Mouse (Mus musculus) forebrain, embryonic 14.5 days (tissue): Measurements from ENCODE around the gene Lsm3. TPM values are rescaled to one million over a fixed set of nuclear protein-coding genes. Genes with fewer than 3 reads are reported as not detected.

Experiments
- ATAC-seq: fragments of 200-750 bp; cut with Nextera tagmentation; 2 replicates; pipeline ENCODE4 v1.8.0; 2017; ENCODE audit warnings: mild to moderate bottlenecking, moderate library complexity
- DNase-seq: peaks from one replicate; pipeline ENCODE4 v3.0.0-alpha.2; 2015; ENCODE audit warnings: low spot score
- H3K27ac ChIP-seq: fragments of 300-500 bp; sonication (generic); 2 replicates; pipeline ENCODE4 v1.5.1; 2014; ENCODE audit warnings: low read depth, mild to moderate bottlenecking, control low read depth, low read length, moderate library complexity
- H3K27me3 ChIP-seq: fragments of 300-500 bp; sonication (generic); replicated peaks from 2 replicates; pipeline ENCODE4 v1.6.1; 2014; ENCODE audit warnings: low read length, control low read depth, mixed read lengths; ENCODE audit not compliant: control insufficient read depth, insufficient read depth
- H3K36me3 ChIP-seq: fragments of 300-500 bp; sonication (generic); 2 replicates; pipeline ENCODE4 v1.6.1; 2014; ENCODE audit warnings: low read length, control low read depth; ENCODE audit not compliant: control insufficient read depth, insufficient read depth
- H3K4me1 ChIP-seq: fragments of 300-500 bp; sonication (generic); 2 replicates; pipeline ENCODE4 v1.6.1; 2014; ENCODE audit warnings: antibody characterized with exemption, low read length, control low read depth; ENCODE audit not compliant: control insufficient read depth, insufficient read depth
- H3K4me2 ChIP-seq: fragments of 300-500 bp; sonication (generic); 2 replicates; pipeline ENCODE4 v1.6.1; 2014; ENCODE audit warnings: mild to moderate bottlenecking, control low read depth, low read length
- H3K4me3 ChIP-seq: fragments of 300-500 bp; sonication (generic); 2 replicates; pipeline ENCODE4 v1.5.1; 2014; ENCODE audit warnings: low read depth, low read length, control low read depth
- H3K9ac ChIP-seq: fragments of 300-500 bp; sonication (generic); 2 replicates; pipeline ENCODE4 v1.6.1; 2014; ENCODE audit warnings: mild to moderate bottlenecking, low read length, control low read depth, moderate library complexity
- H3K9me3 ChIP-seq: fragments of 300-500 bp; sonication (generic); replicated peaks from 2 replicates; pipeline ENCODE4 v1.6.1; 2016; ENCODE audit warnings: low read length, control low read depth, mixed read lengths; ENCODE audit not compliant: control insufficient read depth
- WGBS: fragments of 180-500 bp; shearing (Covaris S2); extraction: QIAGEN DNeasy Blood & Tissue Kit; methylation state at CpG from one replicate; pipeline ENCODE4 v1.1.7; 2014; 5-methylcytosine and 5-hydroxymethylcytosine counted together
- polyA plus RNA-seq: library from polyadenylated mRNA; unstranded; fragments of >200 nt; fragmentation: Nextera tagmentation; extraction: Ambion mirVana; gene quantifications from 2 replicates; pipeline ENCODE4 v1.2.1, GENCODE M21; 2014

The Lsm3 gene
- polyA plus RNA-seq, 1 experiment from 2014 or later: 264 TPM

DNA sequence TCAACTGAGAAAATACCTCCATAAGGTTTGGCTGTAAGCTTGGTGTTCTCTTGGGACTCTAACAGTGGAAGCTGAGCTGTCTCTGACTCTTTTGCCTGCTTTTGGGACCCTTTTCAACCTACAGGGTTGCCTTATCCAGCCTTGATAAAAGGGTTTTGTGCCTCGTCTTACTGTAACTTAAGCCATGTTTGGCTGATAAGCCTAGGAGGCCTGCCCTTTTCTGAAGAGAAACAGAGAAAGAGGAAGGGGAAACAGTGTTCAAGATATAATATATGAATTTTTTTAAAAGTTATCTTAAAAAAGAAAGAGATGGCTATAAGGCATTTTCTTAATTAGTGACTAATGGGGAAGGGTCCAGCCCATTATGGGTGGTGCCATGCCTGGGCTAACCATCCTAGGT is 12.4 kb upstream of the Lsm3 start:
- no peak for ATAC-seq
- H3K27me3 ChIP-seq: no peaks in the 10 kb centered on the region
- H3K4me2 ChIP-seq: no peak overlapping the region
- no peak overlapping the region for H3K9ac ChIP-seq
- no peaks in the 10 kb centered on the region for H3K9me3 ChIP-seq
- no peaks in the 10 kb centered on the region for H3K4me1 ChIP-seq
- H3K27ac ChIP-seq: no peak overlapping the region
- no peak for DNase-seq
- H3K4me3 ChIP-seq: no peak overlapping the region
- H3K36me3 ChIP-seq: peaks cover 99% of the 10 kb centered on the region
- WGBS: 74% methylated on average over 1 of the region's 1 CpGs

DNA sequence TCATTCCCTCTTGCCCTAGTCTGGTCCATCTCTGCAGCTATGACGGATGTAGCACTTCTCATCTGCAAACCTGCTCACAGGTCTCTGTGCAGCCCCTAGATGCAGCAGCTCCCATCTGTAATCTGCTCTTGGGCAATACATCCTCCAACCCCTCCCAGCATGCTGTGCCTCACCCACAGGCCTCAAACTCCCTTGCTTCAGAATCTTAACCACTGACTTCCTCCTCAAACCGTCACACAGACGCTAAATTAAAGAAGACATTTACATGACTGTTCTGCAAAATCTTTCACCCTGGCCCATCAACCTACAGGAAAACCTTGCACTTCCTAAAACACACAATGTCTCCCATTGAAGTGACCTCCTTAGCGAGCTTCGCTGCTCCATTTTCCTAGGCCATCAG is 9.7 kb upstream of the Lsm3 start:
- no peak overlapping the region for H3K4me3 ChIP-seq
- no peak for ATAC-seq
- no peaks in the 10 kb centered on the region for H3K4me1 ChIP-seq
- H3K36me3 ChIP-seq: peaks cover 84% of the 10 kb centered on the region
- no peak overlapping the region for H3K4me2 ChIP-seq
- H3K27ac ChIP-seq: no peak overlapping the region
- no peaks in the 10 kb centered on the region for H3K27me3 ChIP-seq
- no peak overlapping the region for H3K9ac ChIP-seq
- WGBS: 91% methylated on average over 5 of the region's 5 CpGs
- no peak for DNase-seq
- H3K9me3 ChIP-seq: no peaks in the 10 kb centered on the region

DNA sequence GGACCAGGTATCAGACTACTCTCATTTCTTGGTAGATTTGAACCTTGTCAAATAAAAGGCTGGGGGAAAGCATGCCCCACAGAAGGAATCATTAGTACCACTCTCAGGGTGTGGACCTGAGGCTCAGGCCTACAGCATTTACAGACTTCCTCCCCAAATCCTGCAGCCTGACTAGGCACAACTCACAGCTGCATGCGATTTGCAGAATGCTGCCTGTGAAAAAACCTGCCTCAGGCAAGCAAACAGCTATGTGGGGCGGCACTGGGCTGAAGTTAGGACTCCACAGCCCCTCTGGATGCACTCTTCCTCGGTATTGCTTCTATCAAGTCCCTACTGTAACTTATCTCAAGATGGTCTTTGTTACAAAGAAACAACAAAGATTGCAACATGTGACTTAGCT is 7.7 kb upstream of the Lsm3 start:
- no peak overlapping the region for H3K4me2 ChIP-seq
- H3K27ac ChIP-seq: no peak overlapping the region
- H3K4me3 ChIP-seq: no peak overlapping the region
- DNase-seq (no peak), ATAC-seq (no peak)
- no peak overlapping the region for H3K9ac ChIP-seq
- no peaks in the 10 kb centered on the region for H3K4me1 ChIP-seq
- H3K9me3 ChIP-seq: no peaks in the 10 kb centered on the region
- peaks cover 65% of the 10 kb centered on the region for H3K36me3 ChIP-seq
- WGBS: 86% methylated on average over 3 of the region's 3 CpGs
- H3K27me3 ChIP-seq: no peaks in the 10 kb centered on the region

DNA sequence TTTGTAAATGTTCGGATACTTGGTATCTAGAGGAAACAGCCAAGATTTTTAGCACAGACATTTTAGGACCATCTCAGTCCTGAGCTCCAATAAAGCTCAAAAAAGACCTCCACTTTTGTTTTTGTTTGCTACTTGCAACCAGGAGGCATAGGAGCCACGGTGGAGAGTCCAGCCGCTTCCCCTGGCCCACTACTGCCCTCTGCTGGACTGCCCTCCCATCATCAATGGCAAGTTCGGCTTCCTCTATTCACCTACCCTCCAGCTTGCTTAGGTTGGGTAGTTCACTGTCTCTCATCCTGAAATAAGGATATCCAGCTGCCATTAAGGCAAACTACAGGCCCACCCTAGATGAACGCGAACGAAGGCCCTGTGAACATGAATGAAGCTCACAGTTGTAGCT is 6.4 kb upstream of the Lsm3 start:
- H3K4me3 ChIP-seq: no peak overlapping the region
- H3K36me3 ChIP-seq: peaks cover 52% of the 10 kb centered on the region
- H3K4me1 ChIP-seq: no peaks in the 10 kb centered on the region; the same call in 1 of the 2 replicates
- no peaks in the 10 kb centered on the region for H3K27me3 ChIP-seq
- no peak overlapping the region for H3K4me2 ChIP-seq
- H3K27ac ChIP-seq: no peak overlapping the region
- no peak for ATAC-seq
- H3K9me3 ChIP-seq: no peaks in the 10 kb centered on the region
- 42% methylated on average over 7 of the region's 7 CpGs for WGBS
- peak; percentile 55 for DNase-seq
- no peak overlapping the region for H3K9ac ChIP-seq

DNA sequence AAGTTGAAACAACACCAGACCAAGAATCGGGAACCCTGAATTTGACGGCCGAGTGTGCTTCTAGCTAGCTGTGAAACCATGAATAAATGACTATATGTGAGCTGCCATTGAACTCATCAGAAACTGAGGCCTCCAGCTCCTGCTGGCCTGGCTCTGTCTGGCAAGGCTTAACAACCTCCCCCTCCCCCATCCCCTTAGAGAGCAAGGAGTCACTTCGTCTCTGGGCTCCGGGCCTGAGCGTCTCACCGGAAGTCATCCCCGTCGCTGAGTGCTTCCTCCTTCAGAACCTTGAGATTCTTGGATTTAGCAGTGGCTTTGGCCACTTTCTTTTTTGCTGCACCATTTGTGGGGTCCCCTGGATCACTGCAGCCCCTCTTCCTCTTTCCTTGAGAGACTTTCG is 5.5 kb upstream of the Lsm3 start:
- Histone ChIP-seq H3K9ac (no peak overlapping the region), H3K36me3 (peaks cover 43% of the 10 kb centered on the region), H3K9me3 (no peaks in the 10 kb centered on the region), H3K27me3 (no peaks in the 10 kb centered on the region), H3K27ac (no peak overlapping the region), H3K4me1 (peaks cover 7% of the 10 kb centered on the region), H3K4me2 (no peak overlapping the region), H3K4me3 (no peak overlapping the region)
- DNase-seq (no peak), ATAC-seq (no peak)
- 86% methylated on average over 10 of the region's 10 CpGs for WGBS

DNA sequence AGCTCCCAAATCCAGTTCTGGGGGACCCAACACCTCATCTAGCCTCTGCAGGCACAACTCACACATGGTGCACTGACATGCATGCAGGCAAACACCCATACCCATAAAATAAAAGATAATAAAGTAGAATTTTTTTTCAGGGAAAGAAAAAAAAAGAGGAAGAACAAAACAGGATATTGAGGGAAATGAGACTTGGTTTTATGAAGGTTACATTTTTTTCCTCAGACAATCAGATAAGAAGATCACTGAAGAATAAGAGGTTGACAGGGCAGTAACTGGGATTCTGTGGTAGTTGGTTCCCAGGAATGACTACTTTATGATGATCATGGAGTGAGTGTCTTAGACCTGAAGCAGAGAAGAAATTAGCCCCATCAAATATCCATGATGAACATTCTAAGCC is 1.6 kb upstream of the Lsm3 start:
- peak overlapping the region; percentile 73; the same call in 1 of the 2 replicates for H3K4me2 ChIP-seq
- H3K27me3 ChIP-seq: no peaks in the 10 kb centered on the region
- peaks cover 11% of the 10 kb centered on the region for H3K4me1 ChIP-seq
- H3K36me3 ChIP-seq: peaks cover 19% of the 10 kb centered on the region
- H3K9ac ChIP-seq: no peak overlapping the region; the same call in none of the 2 replicates
- H3K4me3 ChIP-seq: no peak overlapping the region
- H3K27ac ChIP-seq: no peak overlapping the region
- ATAC-seq (no peak), DNase-seq (no peak)
- no peaks in the 10 kb centered on the region for H3K9me3 ChIP-seq

DNA sequence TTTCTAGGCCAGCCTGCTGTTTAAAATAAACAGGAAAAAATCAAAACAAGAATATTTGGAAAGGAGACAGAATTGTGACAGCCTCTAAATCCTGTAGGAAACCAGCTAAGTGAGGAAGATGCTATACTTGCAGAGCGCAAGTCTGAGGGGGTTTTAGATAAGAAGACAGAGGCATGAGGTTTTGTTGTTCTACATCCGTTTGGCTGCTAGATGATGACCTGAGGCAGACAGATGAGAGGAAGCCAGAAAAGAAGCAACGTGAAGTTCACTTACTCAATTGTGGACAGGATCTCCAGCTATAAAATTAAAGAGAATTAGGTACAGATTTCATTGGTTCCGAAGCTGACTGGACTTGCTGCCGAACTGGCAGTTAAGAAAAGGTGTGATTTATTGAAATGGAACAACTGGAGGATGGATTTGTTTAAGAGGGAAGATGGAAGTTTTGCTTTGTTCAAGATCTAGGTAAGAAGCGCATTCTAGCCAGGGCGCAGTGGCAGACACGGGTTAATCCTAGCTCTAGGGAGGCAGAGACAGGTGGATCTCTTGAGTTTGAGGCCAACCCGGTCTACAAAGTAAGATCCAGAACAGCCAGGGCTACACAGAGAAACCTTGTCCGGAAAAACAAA is 878 bp upstream of the Lsm3 start:
- DNase-seq: no peak
- no peak overlapping the region for H3K27ac ChIP-seq
- ATAC-seq: no peak

DNA sequence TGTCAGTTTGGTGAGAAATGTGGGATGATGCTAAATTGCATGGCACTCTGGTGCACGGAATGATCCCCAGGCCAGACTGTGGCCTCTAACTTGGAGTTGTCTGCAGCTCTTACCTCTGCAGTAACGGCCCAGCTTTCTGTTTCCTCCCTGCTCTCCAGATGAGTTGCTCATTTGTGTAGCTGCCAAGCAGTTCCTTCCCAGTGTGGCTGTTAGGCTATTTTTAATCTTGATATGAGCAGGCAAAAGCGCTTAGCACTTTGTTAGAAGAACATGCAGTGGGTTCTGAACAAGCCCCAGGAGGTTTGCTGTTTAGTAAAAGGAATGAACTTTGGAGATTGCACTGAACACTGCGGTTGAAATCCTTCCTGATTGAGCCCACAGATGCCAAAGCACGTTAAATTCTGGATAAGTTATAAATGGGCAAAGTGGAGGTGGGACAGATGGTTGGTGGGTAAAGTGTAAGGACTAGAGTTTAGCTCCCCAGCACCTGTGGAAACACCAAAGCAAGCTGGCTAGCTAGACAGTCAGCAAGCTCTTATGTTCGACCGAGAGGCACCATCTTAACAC is 2.8 kb downstream of the Lsm3 start:
- Histone ChIP-seq H3K4me1 (peaks cover 11% of the 10 kb centered on the region), H3K9me3 (no peaks in the 10 kb centered on the region), H3K36me3 (peaks cover 57% of the 10 kb centered on the region), H3K27me3 (no peaks in the 10 kb centered on the region), H3K9ac (no peak overlapping the region), H3K4me2 (no peak overlapping the region), H3K27ac (no peak overlapping the region), H3K4me3 (no peak overlapping the region)
- no peak for DNase-seq
- 91% methylated on average over 7 of the region's 7 CpGs for WGBS
- ATAC-seq: no peak

More for the DNA sequence above, 878 bp upstream of the Lsm3 start:
- H3K9ac ChIP-seq: peak overlapping the region; percentile 91
- H3K36me3 ChIP-seq: peaks cover 25% of the 10 kb centered on the region
- H3K4me1 ChIP-seq: peaks cover 11% of the 10 kb centered on the region
- no peaks in the 10 kb centered on the region for H3K9me3 ChIP-seq
- WGBS: 36% methylated on average over 10 of the region's 10 CpGs
- H3K4me2 ChIP-seq: peak overlapping the region; percentile 73
- H3K27me3 ChIP-seq: no peaks in the 10 kb centered on the region
- peak overlapping the region; percentile 64 for H3K4me3 ChIP-seq

DNA sequence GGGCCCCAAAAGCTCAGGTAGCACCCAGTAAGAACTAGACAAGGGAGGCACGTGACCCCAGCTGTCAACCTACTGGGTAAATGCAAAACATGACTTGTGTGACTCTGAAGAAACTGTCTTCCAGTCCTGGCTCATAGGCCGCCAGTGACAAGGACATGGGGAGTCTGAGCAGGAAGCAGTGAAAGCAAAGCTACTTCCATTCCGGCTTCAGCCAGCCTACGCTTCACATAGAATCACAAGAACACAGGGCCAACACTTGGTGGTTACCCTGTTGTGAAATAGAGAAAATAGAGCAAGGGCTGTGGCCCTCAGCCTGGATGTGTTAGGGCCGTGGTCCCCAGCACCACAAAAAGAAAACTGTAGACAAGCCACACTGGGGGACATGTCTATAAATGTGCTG is 7.1 kb downstream of the Lsm3 start:
- Histone ChIP-seq H3K36me3 (peaks cover 69% of the 10 kb centered on the region), H3K27ac (no peak overlapping the region), H3K27me3 (no peaks in the 10 kb centered on the region), H3K9me3 (no peaks in the 10 kb centered on the region), H3K4me3 (no peak overlapping the region), H3K4me2 (no peak overlapping the region), H3K4me1 (no peaks in the 10 kb centered on the region), H3K9ac (no peak overlapping the region)
- DNase-seq (no peak), ATAC-seq (no peak)
- 92% methylated on average over 5 of the region's 5 CpGs for WGBS
